ENCODE assay signal across 21 mouse cellular contexts in the genomic region with DNA sequence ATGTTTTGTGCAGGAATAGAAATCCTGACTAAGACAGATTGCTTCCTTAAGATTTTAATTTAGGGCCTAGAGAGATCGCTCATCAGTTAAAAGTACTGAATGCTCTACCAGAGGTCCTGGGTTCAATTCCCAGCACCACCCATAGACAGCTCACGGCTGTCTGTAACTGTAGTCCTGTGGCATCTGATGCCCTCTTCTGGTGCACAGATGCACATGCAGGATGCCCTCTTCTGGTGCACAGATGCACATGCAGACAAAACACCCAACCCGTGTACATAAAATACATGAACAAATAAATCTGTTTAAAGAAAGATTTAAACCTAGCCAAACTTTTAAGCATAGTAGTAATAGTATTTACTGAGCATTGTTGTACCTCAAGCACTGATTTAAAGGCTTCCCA.
DNase-seq lines count a peak whose midpoint lies in the region; ATAC-seq and TF ChIP-seq lines count a peak whose summit lies in the region.
"Had no signal": no experiment of that assay in that cellular context is flagged by ENCODE, and none has a peak within 500 bp of the region (broad histone marks: within the 10 kb centered on the region; RNA-seq: fewer than 3 reads in every experiment).

No protein-coding gene starts in this region.

- over 99% methylated on average over 3 of the region's 3 CpGs for WGBS in forebrain, postnatal 0 days
- 96% methylated on average over 3 of the region's 3 CpGs for WGBS in forebrain, embryonic 16.5 days
- 97% methylated on average over 3 of the region's 3 CpGs for WGBS in kidney, adult 2 months
- 80% methylated on average over 3 of the region's 3 CpGs for WGBS in liver, postnatal 0 days (ENCODE audit: insufficient replicate concordance)
- 89% methylated on average over 3 of the region's 3 CpGs for WGBS in liver, embryonic 11.5 days

- TF ChIP-seq POLR2A in kidney, adult 2 months (IDR thresholded peaks at IDR 0.05; ENCODE audit: low read depth, low read length) = no peak
- TF ChIP-seq POLR2A in embryonic fibroblast, embryonic 13.5 days (IDR thresholded peaks at IDR 0.05; ENCODE audit: low read depth, low read length) = no peak

- no peak overlapping the region for H3K4me3 ChIP-seq in forebrain, postnatal 0 days (ENCODE audit: low read depth, low read length)
- H3K4me3 ChIP-seq in forebrain, embryonic 16.5 days (replicated peaks; ENCODE audit: low read length) = no peak overlapping the region
- no peak overlapping the region for H3K4me3 ChIP-seq in kidney, adult 2 months (ENCODE audit: insufficient read depth, low read depth, low read length)
- H3K4me3 ChIP-seq in liver, postnatal 0 days (ENCODE audit: low read depth, low read length) = no peak overlapping the region
- H3K4me3 ChIP-seq in liver, embryonic 11.5 days (ENCODE audit: low read depth, low read length) = no peak overlapping the region
- H3K4me3 ChIP-seq in embryonic fibroblast, embryonic 13.5 days (ENCODE audit: insufficient read depth, low read length) = no peak overlapping the region
- H3K4me3 ChIP-seq: embryonic facial prominence, embryonic 15.5 days; forebrain, embryonic 15.5 days; heart, embryonic 10.5 days; limb, embryonic 15.5 days; lung, embryonic 15.5 days; midbrain, embryonic 10.5 days had no signal

- no peak overlapping the region for H3K27ac ChIP-seq in forebrain, postnatal 0 days (ENCODE audit: low read depth, low read length)
- H3K27ac ChIP-seq in forebrain, embryonic 16.5 days (ENCODE audit: low read length) = no peak overlapping the region
- no peak overlapping the region for H3K27ac ChIP-seq in kidney, adult 2 months (ENCODE audit: insufficient read depth, low read depth, low read length)
- no peak overlapping the region for H3K27ac ChIP-seq in liver, postnatal 0 days (ENCODE audit: low read depth)
- H3K27ac ChIP-seq in liver, embryonic 11.5 days (ENCODE audit: low read depth, low read length) = no peak overlapping the region
- H3K27ac ChIP-seq in embryonic fibroblast, embryonic 13.5 days (ENCODE audit: insufficient read depth, low read length) = no peak overlapping the region
- H3K27ac ChIP-seq: embryonic facial prominence, embryonic 15.5 days; forebrain, embryonic 15.5 days; heart, embryonic 10.5 days; limb, embryonic 15.5 days; lung, embryonic 15.5 days; midbrain, embryonic 10.5 days had no signal

- ATAC-seq in forebrain, postnatal 0 days = no peak
- ATAC-seq in forebrain, embryonic 16.5 days = no peak
- no peak for ATAC-seq in liver, postnatal 0 days
- no peak for ATAC-seq in liver, embryonic 11.5 days (replicated peaks; ENCODE audit: low FRiP score)
- ATAC-seq: forebrain, embryonic 15.5 days had no signal

- TF ChIP-seq EP300 in liver, postnatal 0 days (IDR thresholded peaks at IDR 0.05; ENCODE audit: low read depth) = no peak

- no peaks in the 10 kb centered on the region for H3K9me3 ChIP-seq in forebrain, postnatal 0 days (ENCODE audit: low read length)
- H3K9me3 ChIP-seq in forebrain, embryonic 16.5 days (ENCODE audit: control insufficient read depth, low read length) = no peaks in the 10 kb centered on the region
- H3K9me3 ChIP-seq in liver, postnatal 0 days (ENCODE audit: low read length) = no peaks in the 10 kb centered on the region
- no peaks in the 10 kb centered on the region for H3K9me3 ChIP-seq in liver, embryonic 11.5 days (ENCODE audit: control insufficient read depth, low read length)
- H3K9me3 ChIP-seq: embryonic facial prominence, embryonic 15.5 days; forebrain, embryonic 15.5 days; heart, embryonic 10.5 days; limb, embryonic 15.5 days; lung, embryonic 15.5 days had no signal

- no peaks in the 10 kb centered on the region for H3K4me1 ChIP-seq in forebrain, postnatal 0 days (ENCODE audit: insufficient read depth)
- no peaks in the 10 kb centered on the region for H3K4me1 ChIP-seq in forebrain, embryonic 16.5 days (replicated peaks; ENCODE audit: control insufficient read depth, insufficient read depth, low read length)
- no peaks in the 10 kb centered on the region for H3K4me1 ChIP-seq in kidney, adult 2 months (ENCODE audit: control insufficient read depth, insufficient read depth, low read length)
- no peaks in the 10 kb centered on the region for H3K4me1 ChIP-seq in liver, postnatal 0 days (ENCODE audit: insufficient read depth)
- no peaks in the 10 kb centered on the region for H3K4me1 ChIP-seq in liver, embryonic 11.5 days (replicated peaks; ENCODE audit: control insufficient read depth, insufficient read depth, low read length)
- no peaks in the 10 kb centered on the region for H3K4me1 ChIP-seq in embryonic fibroblast, embryonic 13.5 days (ENCODE audit: control insufficient read depth, insufficient read depth, low read length)
- H3K4me1 ChIP-seq: embryonic facial prominence, embryonic 15.5 days; forebrain, embryonic 15.5 days; heart, embryonic 10.5 days; limb, embryonic 15.5 days; lung, embryonic 15.5 days; midbrain, embryonic 10.5 days had no signal

- H3K27me3 ChIP-seq in forebrain, postnatal 0 days (ENCODE audit: insufficient read depth, low read length) = no peaks in the 10 kb centered on the region
- H3K27me3 ChIP-seq in forebrain, embryonic 16.5 days (replicated peaks; ENCODE audit: control insufficient read depth, insufficient read depth, low read length) = no peaks in the 10 kb centered on the region
- no peaks in the 10 kb centered on the region for H3K27me3 ChIP-seq in kidney, adult 2 months (replicated peaks; ENCODE audit: control insufficient read depth, insufficient read depth, low read length)
- no peaks in the 10 kb centered on the region for H3K27me3 ChIP-seq in liver, postnatal 0 days (ENCODE audit: insufficient read depth, low read length)
- H3K27me3 ChIP-seq in liver, embryonic 11.5 days (replicated peaks; ENCODE audit: control insufficient read depth, insufficient read depth, low read length) = no peaks in the 10 kb centered on the region
- H3K27me3 ChIP-seq: embryonic facial prominence, embryonic 15.5 days; forebrain, embryonic 15.5 days; limb, embryonic 15.5 days; lung, embryonic 15.5 days had no signal

- no peak for DNase-seq in forebrain, postnatal 0 days
- DNase-seq in kidney, adult 2 months = no peak
- DNase-seq in kidney, postnatal 36 days = no peak
- no peak for DNase-seq in liver, postnatal 0 days
- DNase-seq in liver, embryonic 11.5 days (ENCODE audit: low spot score) = no peak
- DNase-seq in frontal cortex, postnatal 25 days (ENCODE audit: low spot score in 2 of 2) = no peak
- DNase-seq: adrenal gland, postnatal 36 days; cerebellum, adult 9-10 months; gastrocnemius, postnatal 36 days; kidney, adult 8-10 months; kidney, postnatal 14 days; left cerebral cortex, postnatal 4 days; thymus, adult 2 months had no signal

- no peak overlapping the region for H3K4me2 ChIP-seq in forebrain, postnatal 0 days (ENCODE audit: low read depth)
- H3K4me2 ChIP-seq in forebrain, embryonic 16.5 days (ENCODE audit: low read length) = no peak overlapping the region
- H3K4me2 ChIP-seq in liver, postnatal 0 days (ENCODE audit: low read depth, low read length) = no peak overlapping the region
- H3K4me2 ChIP-seq in liver, embryonic 11.5 days = no peak overlapping the region
- H3K4me2 ChIP-seq: embryonic facial prominence, embryonic 15.5 days; forebrain, embryonic 15.5 days; limb, embryonic 15.5 days; lung, embryonic 15.5 days had no signal

- TF ChIP-seq CTCF in forebrain, postnatal 0 days (IDR thresholded peaks at IDR 0.05; ENCODE audit: low read depth) = peak; percentile 53
- peak; percentile 34; the same call in 1 of the 2 replicates for TF ChIP-seq CTCF in kidney, adult 2 months (conservative IDR thresholded peaks at IDR 0.05; ENCODE audit: insufficient read depth, insufficient read length, low read depth, low read length)
- TF ChIP-seq CTCF in liver, postnatal 0 days (IDR thresholded peaks at IDR 0.05; ENCODE audit: low read depth) = 0 out of 2 replicates have a peak, but pooled peaks have one; percentile 25
- TF ChIP-seq CTCF in embryonic fibroblast, embryonic 13.5 days (IDR thresholded peaks at IDR 0.05; ENCODE audit: borderline replicate concordance, insufficient read depth, low read length) = peak; percentile 25; the same call in 1 of the 2 replicates

- H3K36me3 ChIP-seq in forebrain, postnatal 0 days (ENCODE audit: insufficient read depth) = no peaks in the 10 kb centered on the region
- H3K36me3 ChIP-seq in forebrain, embryonic 16.5 days (ENCODE audit: control insufficient read depth, insufficient read depth) = no peaks in the 10 kb centered on the region
- H3K36me3 ChIP-seq in kidney, adult 2 months (ENCODE audit: control insufficient read depth, insufficient read depth, low read length) = no peaks in the 10 kb centered on the region
- H3K36me3 ChIP-seq in liver, postnatal 0 days (replicated peaks; ENCODE audit: insufficient read depth, low read length) = no peaks in the 10 kb centered on the region
- H3K36me3 ChIP-seq in liver, embryonic 11.5 days (ENCODE audit: control insufficient read depth, insufficient read depth, low read length) = no peaks in the 10 kb centered on the region
- H3K36me3 ChIP-seq: embryonic facial prominence, embryonic 15.5 days; forebrain, embryonic 15.5 days; heart, embryonic 10.5 days; limb, embryonic 15.5 days; lung, embryonic 15.5 days; midbrain, embryonic 10.5 days had no signal

- H3K9ac ChIP-seq in forebrain, postnatal 0 days = no peak overlapping the region
- no peak overlapping the region for H3K9ac ChIP-seq in forebrain, embryonic 16.5 days (replicated peaks; ENCODE audit: low read depth, low read length)
- no peak overlapping the region for H3K9ac ChIP-seq in liver, postnatal 0 days (replicated peaks)
- no peak overlapping the region for H3K9ac ChIP-seq in liver, embryonic 11.5 days (ENCODE audit: low read depth, low read length)
- H3K9ac ChIP-seq: embryonic facial prominence, embryonic 15.5 days; forebrain, embryonic 15.5 days; limb, embryonic 15.5 days; lung, embryonic 15.5 days had no signal
